Mouse (Mus musculus): ENCODE results near the gene Prkar1a. TPM values are rescaled to one million over a fixed set of nuclear protein-coding genes. Genes with fewer than 3 reads are reported as not detected.

Gene Prkar1a
- polyA plus RNA-seq, 1 experiment from 2014 or later: 303 TPM

DNA sequence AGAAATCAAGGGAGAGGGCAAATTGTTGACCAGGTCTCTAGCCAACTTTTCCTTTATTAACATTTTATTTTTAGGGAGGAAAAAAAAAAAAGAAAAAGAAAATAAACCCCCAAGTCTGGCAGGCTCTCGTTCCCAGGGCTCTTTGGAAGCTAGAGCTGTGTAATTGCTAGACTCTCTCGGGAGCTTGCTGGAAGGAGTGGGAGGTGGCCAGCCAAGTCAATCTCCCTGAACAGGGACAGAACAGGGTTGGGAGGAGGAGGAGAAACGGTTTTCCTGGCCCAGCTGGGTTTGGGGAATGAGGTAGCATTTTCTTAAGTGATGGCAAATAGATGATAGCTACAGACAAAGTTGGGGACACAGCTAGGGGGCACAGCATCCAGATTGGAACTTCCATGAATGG, 43.5 kb downstream of the Prkar1a start:
- H3K27me3 ChIP-seq (ENCODE audit: control insufficient read depth, insufficient read depth, low read length): no peaks in the 10 kb centered on the region
- 37% methylated on average over 3 of the region's 3 CpGs for WGBS
- no peak overlapping the region for H3K27ac ChIP-seq (ENCODE audit: low read length)
- no peaks in the 10 kb centered on the region for H3K36me3 ChIP-seq (ENCODE audit: control insufficient read depth, insufficient read depth, low read length)
- no peaks in the 10 kb centered on the region for H3K9me3 ChIP-seq (replicated peaks; ENCODE audit: control insufficient read depth, low read length)
- H3K9ac ChIP-seq (ENCODE audit: low read length): no peak overlapping the region
- H3K4me2 ChIP-seq (ENCODE audit: low read depth, low read length): no peak overlapping the region
- no peak for ATAC-seq (ENCODE audit: insufficient read depth, low FRiP score)
- no peak overlapping the region for H3K4me3 ChIP-seq (replicated peaks; ENCODE audit: low read length)
- H3K4me1 ChIP-seq (ENCODE audit: control insufficient read depth, insufficient read depth, low read length): peaks cover 2% of the 10 kb centered on the region; the same call in 1 of the 2 replicates

- 81% methylated on average over 4 of the region's 4 CpGs for WGBS
- Histone ChIP-seq H3K4me2 (ENCODE audit: low read depth, low read length) (no peak overlapping the region), H3K36me3 (ENCODE audit: control insufficient read depth, insufficient read depth, low read length) (no peaks in the 10 kb centered on the region), H3K9me3 (replicated peaks; ENCODE audit: control insufficient read depth, low read length) (no peaks in the 10 kb centered on the region), H3K27ac (ENCODE audit: low read length) (no peak overlapping the region), H3K9ac (ENCODE audit: low read length) (no peak overlapping the region), H3K27me3 (ENCODE audit: control insufficient read depth, insufficient read depth, low read length) (no peaks in the 10 kb centered on the region), H3K4me1 (ENCODE audit: control insufficient read depth, insufficient read depth, low read length) (peaks cover 3% of the 10 kb centered on the region; the same call in 1 of the 2 replicates), H3K4me3 (replicated peaks; ENCODE audit: low read length) (no peak overlapping the region)
- ATAC-seq (ENCODE audit: insufficient read depth, low FRiP score): no peak
Observed at GRCm38 (mm10) chr11:109696519-109696918, 47.3 kb downstream of the Prkar1a start.

GRCm38 (mm10) chr11:109697089-109697643, 48.0 kb downstream of the Prkar1a start:
- 73% methylated on average over 5 of the region's 5 CpGs for WGBS
- H3K4me2 ChIP-seq (ENCODE audit: low read depth, low read length): no peak overlapping the region
- ATAC-seq (ENCODE audit: insufficient read depth, low FRiP score): peak; percentile 57; the same call in 1 of the 2 replicates
- no peaks in the 10 kb centered on the region for H3K36me3 ChIP-seq (ENCODE audit: control insufficient read depth, insufficient read depth, low read length)
- H3K4me3 ChIP-seq (replicated peaks; ENCODE audit: low read length): no peak overlapping the region
- H3K9me3 ChIP-seq (replicated peaks; ENCODE audit: control insufficient read depth, low read length): no peaks in the 10 kb centered on the region
- no peak overlapping the region for H3K27ac ChIP-seq (ENCODE audit: low read length)
- H3K9ac ChIP-seq (ENCODE audit: low read length): no peak overlapping the region
- H3K4me1 ChIP-seq (ENCODE audit: control insufficient read depth, insufficient read depth, low read length): peaks cover 3% of the 10 kb centered on the region; the same call in 1 of the 2 replicates
- H3K27me3 ChIP-seq (ENCODE audit: control insufficient read depth, insufficient read depth, low read length): no peaks in the 10 kb centered on the region

- Histone ChIP-seq H3K4me1 (ENCODE audit: control insufficient read depth, insufficient read depth, low read length) (peaks cover 3% of the 10 kb centered on the region; the same call in 1 of the 2 replicates), H3K4me3 (replicated peaks; ENCODE audit: low read length) (no peak overlapping the region), H3K9me3 (replicated peaks; ENCODE audit: control insufficient read depth, low read length) (no peaks in the 10 kb centered on the region), H3K4me2 (ENCODE audit: low read depth, low read length) (no peak overlapping the region), H3K27me3 (ENCODE audit: control insufficient read depth, insufficient read depth, low read length) (no peaks in the 10 kb centered on the region), H3K27ac (ENCODE audit: low read length) (no peak overlapping the region; the same call in 1 of the 2 replicates), H3K36me3 (ENCODE audit: control insufficient read depth, insufficient read depth, low read length) (no peaks in the 10 kb centered on the region), H3K9ac (ENCODE audit: low read length) (no peak overlapping the region)
- WGBS: 79% methylated on average over 10 of the region's 10 CpGs
- no peak for ATAC-seq (ENCODE audit: insufficient read depth, low FRiP score)
Observed at GRCm38 (mm10) chr11:109698740-109699139, 49.5 kb downstream of the Prkar1a start.

DNA sequence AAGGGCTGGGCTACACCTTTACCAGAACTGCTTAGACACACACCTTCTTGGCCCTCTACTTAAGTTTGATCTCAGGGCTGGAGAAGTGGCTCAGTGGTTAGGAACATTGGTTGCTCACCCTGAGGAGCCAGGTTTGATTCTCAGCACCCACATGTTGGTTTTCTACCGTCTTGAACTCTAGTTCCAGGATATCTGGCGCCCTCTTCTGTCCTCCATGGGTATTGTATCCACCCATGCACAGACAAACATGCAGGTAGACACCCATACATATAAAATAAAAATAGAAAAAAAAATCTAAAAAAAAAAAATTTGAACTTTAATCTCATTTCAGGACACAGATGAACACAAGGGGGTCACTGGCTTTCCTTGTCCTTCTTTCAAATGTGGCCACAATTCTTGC, 50.6 kb downstream of the Prkar1a start:
- H3K27ac ChIP-seq (ENCODE audit: low read length): no peak overlapping the region
- H3K36me3 ChIP-seq (ENCODE audit: control insufficient read depth, insufficient read depth, low read length): no peaks in the 10 kb centered on the region
- 63% methylated on average over 2 of the region's 2 CpGs for WGBS
- H3K27me3 ChIP-seq (ENCODE audit: control insufficient read depth, insufficient read depth, low read length): no peaks in the 10 kb centered on the region
- no peak overlapping the region for H3K4me3 ChIP-seq (replicated peaks; ENCODE audit: low read length)
- no peak overlapping the region for H3K4me2 ChIP-seq (ENCODE audit: low read depth, low read length)
- peaks cover 3% of the 10 kb centered on the region; the same call in 1 of the 2 replicates for H3K4me1 ChIP-seq (ENCODE audit: control insufficient read depth, insufficient read depth, low read length)
- no peak for ATAC-seq (ENCODE audit: insufficient read depth, low FRiP score)
- no peaks in the 10 kb centered on the region for H3K9me3 ChIP-seq (replicated peaks; ENCODE audit: control insufficient read depth, low read length)
- H3K9ac ChIP-seq (ENCODE audit: low read length): no peak overlapping the region

DNA sequence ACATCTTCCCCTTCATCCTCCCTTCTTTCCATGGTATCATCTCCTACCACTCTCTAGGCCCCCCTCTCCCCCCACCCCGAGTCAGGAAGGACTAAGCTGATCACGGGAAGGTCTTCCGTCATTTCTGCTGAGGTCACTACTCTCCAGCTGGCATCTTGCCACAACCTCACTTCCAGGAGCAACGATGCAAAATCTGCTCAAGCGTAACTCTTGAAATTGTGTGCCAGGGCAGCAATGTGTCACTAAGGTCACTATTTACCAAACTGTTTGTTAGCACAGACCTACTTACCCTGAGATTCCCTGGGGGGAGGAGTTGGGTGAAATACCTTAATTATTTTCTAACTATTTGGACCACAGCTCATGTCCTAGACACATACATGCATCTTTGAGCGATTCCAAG, 51.6 kb downstream of the Prkar1a start:
- ATAC-seq (ENCODE audit: insufficient read depth, low FRiP score): no peak
- H3K4me3 ChIP-seq (replicated peaks; ENCODE audit: low read length): no peak overlapping the region
- no peaks in the 10 kb centered on the region for H3K36me3 ChIP-seq (ENCODE audit: control insufficient read depth, insufficient read depth, low read length)
- WGBS: 49% methylated on average over 6 of the region's 6 CpGs
- no peak overlapping the region for H3K4me2 ChIP-seq (ENCODE audit: low read depth, low read length)
- H3K27me3 ChIP-seq (ENCODE audit: control insufficient read depth, insufficient read depth, low read length): no peaks in the 10 kb centered on the region
- no peak overlapping the region for H3K27ac ChIP-seq (ENCODE audit: low read length)
- no peak overlapping the region for H3K9ac ChIP-seq (ENCODE audit: low read length)
- no peaks in the 10 kb centered on the region for H3K9me3 ChIP-seq (replicated peaks; ENCODE audit: control insufficient read depth, low read length)
- peaks cover 3% of the 10 kb centered on the region; the same call in 1 of the 2 replicates for H3K4me1 ChIP-seq (ENCODE audit: control insufficient read depth, insufficient read depth, low read length)

GRCm38 (mm10) chr11:109702031-109702815, 53.0 kb downstream of the Prkar1a start:
- no peaks in the 10 kb centered on the region for H3K27me3 ChIP-seq (ENCODE audit: control insufficient read depth, insufficient read depth, low read length)
- H3K4me2 ChIP-seq (ENCODE audit: low read depth, low read length): no peak overlapping the region
- ATAC-seq (ENCODE audit: insufficient read depth, low FRiP score): no peak
- H3K36me3 ChIP-seq (ENCODE audit: control insufficient read depth, insufficient read depth, low read length): no peaks in the 10 kb centered on the region
- 41% methylated on average over 10 of the region's 10 CpGs for WGBS
- no peaks in the 10 kb centered on the region for H3K9me3 ChIP-seq (replicated peaks; ENCODE audit: control insufficient read depth, low read length)
- H3K4me1 ChIP-seq (ENCODE audit: control insufficient read depth, insufficient read depth, low read length): peaks cover 3% of the 10 kb centered on the region; the same call in 1 of the 2 replicates
- no peak overlapping the region for H3K9ac ChIP-seq (ENCODE audit: low read length)
- H3K4me3 ChIP-seq (replicated peaks; ENCODE audit: low read length): no peak overlapping the region
- peak overlapping the region; percentile 56; the same call in 1 of the 2 replicates for H3K27ac ChIP-seq (ENCODE audit: low read length)

DNA sequence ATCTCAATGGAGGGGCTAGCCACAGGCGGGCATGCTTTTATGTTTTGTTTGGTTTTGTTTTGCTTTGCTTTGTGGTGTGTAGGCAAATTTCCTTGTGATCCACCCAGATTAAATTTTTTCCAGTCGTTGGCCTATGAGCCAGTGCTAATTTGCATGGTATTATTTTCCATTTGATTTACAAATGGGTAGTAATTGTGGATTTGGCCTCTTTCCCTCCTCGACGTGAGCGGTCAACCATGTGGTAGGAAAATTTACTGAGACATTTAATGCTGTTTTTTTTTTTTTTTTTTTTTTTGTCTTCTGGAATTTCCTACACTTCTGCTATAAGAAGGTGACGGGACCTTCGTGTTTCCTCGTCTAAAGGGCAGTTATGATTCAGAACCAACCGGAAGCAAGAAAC, 54.6 kb downstream of the Prkar1a start:
- 78% methylated on average over 9 of the region's 9 CpGs for WGBS

More for the DNA sequence above, 54.6 kb downstream of the Prkar1a start:
- Histone ChIP-seq H3K9me3 (replicated peaks; ENCODE audit: control insufficient read depth, low read length) (no peaks in the 10 kb centered on the region), H3K4me1 (ENCODE audit: control insufficient read depth, insufficient read depth, low read length) (no peaks in the 10 kb centered on the region), H3K36me3 (ENCODE audit: control insufficient read depth, insufficient read depth, low read length) (no peaks in the 10 kb centered on the region), H3K4me3 (replicated peaks; ENCODE audit: low read length) (no peak overlapping the region), H3K27ac (ENCODE audit: low read length) (no peak overlapping the region), H3K9ac (ENCODE audit: low read length) (no peak overlapping the region), H3K4me2 (ENCODE audit: low read depth, low read length) (no peak overlapping the region), H3K27me3 (ENCODE audit: control insufficient read depth, insufficient read depth, low read length) (no peaks in the 10 kb centered on the region)
- no peak for ATAC-seq (ENCODE audit: insufficient read depth, low FRiP score)
